Mouse (Mus musculus): ENCODE measurements around the gene Dek. TPM values are rescaled to one million over a fixed set of nuclear protein-coding genes. Genes with fewer than 3 reads are reported as not detected.

Gene Dek
- polyA plus RNA-seq, 1 experiment from 2014 or later: 146 TPM

DNA sequence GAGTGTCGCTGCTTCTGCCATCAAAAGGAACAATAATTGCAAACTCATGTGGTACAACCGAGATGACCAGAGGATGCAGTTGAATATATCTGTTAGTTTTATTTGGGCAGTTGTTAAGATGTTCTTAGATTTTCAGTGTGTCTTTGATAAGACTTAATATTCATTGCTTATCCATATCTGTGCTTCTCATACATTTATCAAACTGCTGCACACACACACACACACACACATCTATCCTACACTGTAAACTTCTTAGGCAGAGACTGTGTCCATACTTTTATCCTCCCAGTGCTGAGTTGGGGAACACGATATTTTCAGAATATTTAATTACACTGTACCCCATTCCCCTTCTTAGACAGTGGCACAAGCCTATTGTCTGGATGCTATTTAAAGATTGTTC is 5.2 kb upstream of the Dek start:
- ATAC-seq (no peak), DNase-seq (ENCODE audit: low read depth, low spot score) (no peak)
- in situ Hi-C loops (cut with MboI; ENCODE audit: low pct_unique_long_range_greater_than_20kb): no loop called here
- POLR2A ChIA-PET: no interaction called here
- H3K27me3 ChIP-seq: no peaks in the 10 kb centered on the region
- CTCF ChIA-PET: no interaction called here
- TF ChIP-seq CTCF (IDR thresholded peaks at IDR 0.05): no peak

GRCm38 (mm10) chr13:47109239-47109638 is 3.2 kb upstream of the Dek start:
- DNase-seq (ENCODE audit: low read depth, low spot score): no peak
- POLR2A ChIA-PET: no interaction called here
- in situ Hi-C loops (cut with MboI; ENCODE audit: low pct_unique_long_range_greater_than_20kb): no loop called here
- CTCF ChIA-PET: no interaction called here
- no peak for ATAC-seq
- TF ChIP-seq CTCF (IDR thresholded peaks at IDR 0.05): no peak
- no peaks in the 10 kb centered on the region for H3K27me3 ChIP-seq

- POLR2A ChIA-PET: no interaction called here
These were observed 533 bp upstream of the Dek start for GRCm38 (mm10) chr13:47106580-47106888.

GRCm38 (mm10) chr13:47104856-47105541 is 1.0 kb downstream of the Dek start:
- no peaks in the 10 kb centered on the region for H3K27me3 ChIP-seq
- CTCF ChIA-PET: no interaction called here
- no peak for ATAC-seq
- POLR2A ChIA-PET: interaction anchor here (0.6 kb wide), 2 partner anchors 18 to 989 kb away, joined by 3 read pairs; no protein-coding TSS in a partner anchor
- no peak for DNase-seq (ENCODE audit: low read depth, low spot score)
- in situ Hi-C loops (cut with MboI; ENCODE audit: low pct_unique_long_range_greater_than_20kb): no loop called here
- TF ChIP-seq CTCF (IDR thresholded peaks at IDR 0.05): no peak

More at GRCm38 (mm10) chr13:47106580-47106888, 533 bp upstream of the Dek start:
- in situ Hi-C loops (cut with MboI; ENCODE audit: low pct_unique_long_range_greater_than_20kb): no loop called here
- CTCF ChIA-PET: no interaction called here
- no peak for TF ChIP-seq CTCF (IDR thresholded peaks at IDR 0.05)
- DNase-seq (ENCODE audit: low read depth, low spot score) (no peak), ATAC-seq (peak; percentile 22)
- H3K27me3 ChIP-seq: no peaks in the 10 kb centered on the region

- ChIA-PET CTCF (interaction anchor here (1.2 kb wide), 1 partner anchor 15 kb away, joined by 3 read pairs; no protein-coding TSS in a partner anchor), POLR2A (no interaction called here)
- H3K27me3 ChIP-seq: no peaks in the 10 kb centered on the region
- in situ Hi-C loops (cut with MboI; ENCODE audit: low pct_unique_long_range_greater_than_20kb): no loop called here
- DNase-seq (ENCODE audit: low read depth, low spot score) (no peak), ATAC-seq (no peak)
- TF ChIP-seq CTCF (IDR thresholded peaks at IDR 0.05): no peak
These were observed 1.9 kb downstream of the Dek start for GRCm38 (mm10) chr13:47104146-47104545.

DNA sequence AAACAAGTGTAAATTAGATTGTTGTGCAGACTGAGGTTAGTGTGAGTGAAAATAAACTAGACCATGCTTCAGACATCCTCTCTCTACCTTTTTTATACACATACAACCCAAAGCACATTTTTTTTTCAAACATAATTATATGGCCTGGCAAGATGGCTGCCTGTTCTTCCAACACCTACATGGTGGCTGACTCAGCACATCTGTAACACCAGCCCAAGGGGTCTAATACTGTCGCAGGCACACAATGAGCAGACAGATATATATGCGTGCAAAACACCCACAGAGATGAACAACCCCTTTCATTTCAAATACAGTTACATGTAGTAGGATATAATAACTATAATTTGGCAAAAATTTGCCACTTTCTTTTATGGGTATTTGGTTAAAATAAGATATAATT is 5.4 kb downstream of the Dek start:
- POLR2A ChIA-PET: no interaction called here
- TF ChIP-seq CTCF (IDR thresholded peaks at IDR 0.05): no peak
- DNase-seq (ENCODE audit: low read depth, low spot score) (no peak), ATAC-seq (no peak)
- in situ Hi-C loops (cut with MboI; ENCODE audit: low pct_unique_long_range_greater_than_20kb): no loop called here
- CTCF ChIA-PET: no interaction called here
- no peaks in the 10 kb centered on the region for H3K27me3 ChIP-seq

DNA sequence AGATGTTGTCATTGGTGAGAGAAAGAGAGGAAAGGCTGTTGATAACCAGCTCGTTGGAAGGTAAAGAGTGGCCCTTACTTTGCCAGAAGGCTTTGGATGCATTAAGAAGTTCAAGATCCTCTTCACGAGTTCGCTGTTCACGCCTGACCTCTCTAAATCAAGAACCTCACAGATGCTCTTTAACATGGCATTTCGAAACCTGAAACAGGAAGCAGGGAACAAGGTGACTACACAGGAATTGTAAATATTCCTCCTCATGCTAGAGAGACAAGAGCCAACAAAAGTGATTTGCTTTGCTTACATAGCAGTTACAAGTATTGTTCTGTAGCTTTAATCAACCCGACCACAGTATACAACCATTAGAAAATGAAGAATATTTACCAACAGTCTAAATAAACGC is 6.7 kb downstream of the Dek start:
- H3K27me3 ChIP-seq: no peaks in the 10 kb centered on the region
- ATAC-seq (no peak), DNase-seq (ENCODE audit: low read depth, low spot score) (no peak)
- CTCF ChIA-PET: no interaction called here
- POLR2A ChIA-PET: no interaction called here
- in situ Hi-C loops (cut with MboI; ENCODE audit: low pct_unique_long_range_greater_than_20kb): no loop called here
- TF ChIP-seq CTCF (IDR thresholded peaks at IDR 0.05): no peak

DNA sequence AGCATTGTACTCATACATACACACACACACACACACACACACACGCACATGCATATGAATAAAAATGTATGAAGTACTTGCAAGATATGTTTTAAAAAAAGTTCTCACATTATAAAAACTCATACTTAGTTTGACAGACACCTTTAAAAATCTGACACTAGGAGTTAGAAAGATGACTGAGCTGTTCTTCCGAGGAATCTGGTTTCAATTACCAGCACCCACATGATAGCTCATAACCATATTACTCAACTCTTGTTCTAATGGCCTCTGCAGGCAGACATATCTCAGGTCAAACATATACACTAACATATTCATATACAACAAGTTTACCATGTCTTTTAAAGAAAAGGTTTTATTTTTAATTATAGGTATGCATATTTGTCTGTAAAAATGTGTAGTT is 9.4 kb downstream of the Dek start:
- ChIA-PET POLR2A (no interaction called here), CTCF (no interaction called here)
- no peaks in the 10 kb centered on the region for H3K27me3 ChIP-seq
- DNase-seq (ENCODE audit: low read depth, low spot score) (no peak), ATAC-seq (no peak)
- in situ Hi-C loops (cut with MboI; ENCODE audit: low pct_unique_long_range_greater_than_20kb): no loop called here
- no peak for TF ChIP-seq CTCF (IDR thresholded peaks at IDR 0.05)

GRCm38 (mm10) chr13:47093791-47094190 is 12.2 kb downstream of the Dek start:
- no peaks in the 10 kb centered on the region for H3K27me3 ChIP-seq
- ATAC-seq (peak; percentile 31), DNase-seq (ENCODE audit: low read depth, low spot score) (peak; percentile 38)
- ChIA-PET POLR2A (no interaction called here), CTCF (interaction anchor here (1.2 to 1.6 kb wide), 2 partner anchors 9 to 10 kb away, joined by 3 to 4 read pairs; no protein-coding TSS in a partner anchor)
- in situ Hi-C loops (cut with MboI; ENCODE audit: low pct_unique_long_range_greater_than_20kb): no loop called here
- TF ChIP-seq CTCF (IDR thresholded peaks at IDR 0.05): no peak

DNA sequence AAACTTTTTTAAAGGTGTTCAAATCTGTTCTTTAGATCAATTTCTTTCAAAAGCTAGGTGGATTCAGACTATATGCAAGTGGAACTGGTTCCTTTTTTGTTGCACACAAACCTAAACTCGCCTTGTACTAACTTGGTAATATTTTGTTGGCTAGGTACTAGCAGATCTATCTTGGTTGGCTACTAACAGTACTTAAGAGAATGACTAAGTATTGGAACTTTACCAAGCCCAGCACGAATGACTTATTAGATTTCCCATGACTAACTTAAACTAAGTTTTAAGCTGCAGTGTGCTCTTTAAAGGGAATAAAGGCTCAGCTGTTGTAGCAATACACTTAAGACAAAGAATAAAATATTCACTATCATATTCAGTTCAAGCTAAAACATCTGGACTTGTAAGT is 16.7 kb downstream of the Dek start:
- no peak for DNase-seq (ENCODE audit: low read depth, low spot score)
- no peak for ATAC-seq
- TF ChIP-seq CTCF (IDR thresholded peaks at IDR 0.05): no peak
- ChIA-PET CTCF (interaction anchor here (0.8 to 1.9 kb wide), 3 partner anchors 8 to 63 kb away, joined by 3 to 6 read pairs (median 3); no protein-coding TSS in a partner anchor), POLR2A (no interaction called here)
- no peaks in the 10 kb centered on the region for H3K27me3 ChIP-seq
- in situ Hi-C loops (cut with MboI; ENCODE audit: low pct_unique_long_range_greater_than_20kb): no loop called here

DNA sequence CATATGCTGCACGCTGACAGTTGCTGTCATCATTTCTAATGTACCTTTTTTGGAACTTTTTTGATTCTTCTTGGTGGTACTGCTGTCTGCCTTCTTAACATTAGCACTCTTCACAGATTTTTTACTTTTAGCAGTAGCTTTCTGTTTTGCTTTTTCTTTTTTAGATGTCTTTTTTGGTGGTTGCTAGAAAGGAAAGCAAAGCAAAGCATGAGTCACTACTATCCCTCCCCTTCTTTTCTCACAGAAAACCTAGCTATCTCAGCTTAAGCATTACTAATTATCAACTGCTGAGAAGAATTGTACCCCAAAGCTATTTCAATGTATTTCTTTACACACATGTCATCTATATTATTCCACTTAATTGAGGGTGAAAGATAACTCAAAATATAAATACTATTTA is 17.6 kb downstream of the Dek start:
- in situ Hi-C loops (cut with MboI; ENCODE audit: low pct_unique_long_range_greater_than_20kb): no loop called here
- ATAC-seq (no peak), DNase-seq (ENCODE audit: low read depth, low spot score) (no peak)
- ChIA-PET POLR2A (no interaction called here), CTCF (interaction anchor here (0.8 to 2.2 kb wide), 4 partner anchors 10 to 64 kb away, joined by 3 to 6 read pairs (median 4); no protein-coding TSS in a partner anchor)
- H3K27me3 ChIP-seq: no peaks in the 10 kb centered on the region
- TF ChIP-seq CTCF (IDR thresholded peaks at IDR 0.05): no peak

Data from Patski (cell line).